Mouse (Mus musculus): ENCODE data around the gene Tmem266.

GRCm38 (mm10) chr9:55408851-55409250 lies 82.1 kb downstream of the Tmem266 start:
- TF ChIP-seq POLR2A (IDR thresholded peaks at IDR 0.05; ENCODE audit: low read depth, low read length) (no peak), CTCF (conservative IDR thresholded peaks at IDR 0.05; ENCODE audit: insufficient read depth, insufficient read length, low read depth, low read length) (no peak)

Measured in kidney, adult 2 months (tissue).